Mouse (Mus musculus) lung, embryonic 14.5 days (tissue): Measurements from ENCODE around the gene Tigar. TPM values are rescaled to one million over a fixed set of nuclear protein-coding genes. Genes with fewer than 3 reads are reported as not detected.

ENCODE experiments used
- ATAC-seq: fragments of 200-750 bp; cut with Nextera tagmentation; 2 replicates; pipeline ENCODE4 v1.8.0; 2017; ENCODE audit warnings: mild to moderate bottlenecking, moderate TSS enrichment, moderate library complexity; ENCODE audit not compliant: insufficient read depth
- DNase-seq: peaks from one replicate; pipeline ENCODE4 v3.0.0-alpha.2; 2015
- H3K27ac ChIP-seq: fragments of 300-500 bp; sonication (generic); 2 replicates; pipeline ENCODE4 v1.5.1; 2014; ENCODE audit warnings: low read depth, mild to moderate bottlenecking, moderate library complexity
- H3K27me3 ChIP-seq: fragments of 300-500 bp; sonication (generic); 2 replicates; pipeline ENCODE4 v1.6.1; 2014; ENCODE audit warnings: low read length, control low read depth; ENCODE audit not compliant: insufficient read depth
- H3K36me3 ChIP-seq: fragments of 300-500 bp; sonication (generic); 2 replicates; pipeline ENCODE4 v1.6.1; 2014; ENCODE audit warnings: control low read depth; ENCODE audit not compliant: insufficient read depth
- H3K4me1 ChIP-seq: fragments of 300-500 bp; sonication (generic); 2 replicates; pipeline ENCODE4 v1.6.1; 2014; ENCODE audit warnings: antibody characterized with exemption, control low read depth; ENCODE audit not compliant: insufficient read depth
- H3K4me2 ChIP-seq: fragments of 300-500 bp; sonication (generic); 2 replicates; pipeline ENCODE4 v1.6.1; 2014; ENCODE audit warnings: mild to moderate bottlenecking
- H3K4me3 ChIP-seq: fragments of 300-500 bp; sonication (generic); 2 replicates; pipeline ENCODE4 v1.5.1; 2014; ENCODE audit warnings: low read depth, low read length
- H3K9ac ChIP-seq: fragments of 300-500 bp; sonication (generic); 2 replicates; pipeline ENCODE4 v1.6.1; 2014
- H3K9me3 ChIP-seq: fragments of 300-500 bp; sonication (generic); 2 replicates; pipeline ENCODE4 v1.6.1; 2016; ENCODE audit warnings: low read depth, low read length, control low read depth
- CTCF ChIP-seq: IDR thresholded peaks from 2 replicates; pipeline ENCODE4 v1.5.1; 2016; ENCODE audit warnings: antibody characterized with exemption, low read depth
- WGBS: fragments of 180-500 bp; shearing (Covaris S2); extraction: QIAGEN DNeasy Blood & Tissue Kit; methylation state at CpG from one replicate; pipeline ENCODE4 v1.1.7; 2014; 5-methylcytosine and 5-hydroxymethylcytosine counted together
- polyA plus RNA-seq: library from polyadenylated mRNA; unstranded; fragments of >200 nt; fragmentation: Nextera tagmentation; extraction: Ambion mirVana; gene quantifications from 2 replicates; pipeline ENCODE4 v1.2.1, GENCODE M21; 2014

The Tigar gene
- polyA plus RNA-seq, 1 experiment from 2014 or later: 3.5 TPM

DNA sequence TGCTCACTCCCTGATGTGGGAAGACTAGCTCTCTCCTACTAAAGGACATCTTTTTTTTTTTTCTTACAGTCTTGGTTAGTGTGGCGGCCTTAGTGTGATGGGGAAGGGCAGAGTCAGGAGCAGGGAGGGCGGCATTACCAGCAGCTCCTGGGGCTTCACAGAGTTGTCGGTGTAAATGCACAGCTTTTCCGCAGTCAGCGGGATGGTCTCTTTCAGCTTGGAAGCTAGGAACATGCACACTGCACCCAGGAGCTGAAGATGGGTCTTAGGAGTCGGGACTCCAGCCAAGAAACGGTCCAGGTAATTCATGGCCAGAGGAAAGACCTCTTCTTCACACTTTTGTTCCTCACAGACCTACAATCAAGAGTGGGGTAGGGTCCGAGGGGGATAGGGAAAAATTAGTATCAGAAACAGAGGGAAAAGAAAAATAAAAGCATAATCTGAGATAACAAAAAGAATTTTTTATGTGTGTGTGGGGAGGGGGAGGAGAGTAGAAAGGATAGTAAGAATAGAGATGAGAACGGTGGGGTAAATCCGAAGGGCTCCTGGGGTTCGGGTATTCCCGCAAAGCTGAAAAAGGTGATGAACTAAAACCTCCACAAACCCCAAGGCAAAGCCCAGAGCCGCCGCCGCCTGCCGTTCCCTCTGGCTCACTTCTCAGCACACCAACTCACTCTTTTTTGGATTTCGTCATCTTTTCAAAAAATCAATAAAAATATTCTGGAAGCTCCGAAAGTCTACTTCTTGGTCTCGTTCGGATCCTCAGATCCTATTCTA is 39.4 kb upstream of the Tigar start:
- H3K27me3 ChIP-seq: no peaks in the 10 kb centered on the region
- peak overlapping the region; percentile 73 for H3K4me3 ChIP-seq
- H3K4me1 ChIP-seq: peaks cover 12% of the 10 kb centered on the region
- ATAC-seq (no peak), DNase-seq (peak; percentile 59)
- H3K27ac ChIP-seq: peak overlapping the region; percentile 81
- peak overlapping the region; percentile 79 for H3K4me2 ChIP-seq
- WGBS: 6% methylated on average over 20 of the region's 20 CpGs
- TF ChIP-seq CTCF: no peak; the same call in 1 of the 2 replicates
- peaks cover 43% of the 10 kb centered on the region for H3K36me3 ChIP-seq
- peak overlapping the region; percentile 97 for H3K9ac ChIP-seq
- H3K9me3 ChIP-seq: no peaks in the 10 kb centered on the region

DNA sequence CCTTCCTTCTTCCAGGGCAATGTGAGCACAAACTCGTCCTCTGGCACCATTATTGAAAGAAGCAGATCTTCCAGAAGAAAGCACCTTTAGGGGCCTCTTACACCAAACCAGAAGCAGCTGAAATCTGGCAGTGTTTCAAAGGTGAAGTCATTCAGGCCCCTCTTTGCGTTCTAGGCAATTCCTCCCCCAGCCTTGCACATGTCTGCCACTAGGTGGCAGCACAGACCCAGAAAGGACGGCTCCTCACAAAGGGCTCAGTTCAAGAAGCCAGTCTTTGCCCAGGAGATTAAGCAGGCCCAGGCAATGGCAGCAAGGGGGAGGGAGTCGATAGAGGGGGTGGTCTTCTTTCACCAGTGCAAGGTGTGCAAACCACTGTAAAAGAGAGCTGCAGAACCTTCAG is 38.3 kb upstream of the Tigar start:
- peak; percentile 0; the same call in 1 of the 2 replicates for ATAC-seq
- Histone ChIP-seq H3K4me3 (peak overlapping the region; percentile 73; the same call in 1 of the 2 replicates), H3K4me2 (peak overlapping the region; percentile 79), H3K9me3 (no peaks in the 10 kb centered on the region), H3K9ac (no peak overlapping the region), H3K36me3 (peaks cover 50% of the 10 kb centered on the region), H3K27me3 (no peaks in the 10 kb centered on the region), H3K4me1 (peaks cover 10% of the 10 kb centered on the region), H3K27ac (peak overlapping the region; percentile 20; the same call in 1 of the 2 replicates)
- 2% methylated on average over 4 of the region's 4 CpGs for WGBS
- peak; percentile 100 for TF ChIP-seq CTCF
- peak; percentile 99 for DNase-seq

DNA sequence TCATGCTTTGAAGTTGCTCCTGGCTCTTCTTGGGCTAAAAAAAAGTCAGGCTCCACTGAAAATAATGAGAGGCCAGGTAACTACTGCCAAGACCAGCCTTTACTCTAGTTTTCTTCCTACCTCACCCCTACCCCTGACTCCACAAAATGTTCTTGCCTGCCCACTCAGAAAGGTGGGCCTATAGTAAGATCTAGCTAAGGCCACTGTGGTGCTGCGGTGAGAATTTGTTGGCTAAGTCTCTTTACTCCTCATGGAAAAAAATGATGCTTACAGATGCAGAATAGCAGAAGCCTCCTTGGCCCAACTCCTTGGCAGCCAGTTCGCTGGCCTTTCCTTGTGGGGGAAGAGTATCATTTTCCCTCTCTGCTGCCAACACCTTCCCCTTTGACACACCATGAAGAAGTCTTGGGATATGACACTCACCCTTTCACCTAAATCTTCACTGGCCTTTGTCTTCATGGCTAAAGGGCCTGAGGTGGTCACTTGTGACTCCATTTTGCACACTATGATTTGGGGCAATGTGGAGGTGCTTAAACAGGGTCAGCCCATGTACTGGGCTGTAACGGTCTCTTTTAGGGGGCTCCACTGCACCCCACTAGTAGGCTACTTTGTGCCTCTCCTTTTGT is 37.1 kb upstream of the Tigar start:
- 80% methylated on average over 3 of the region's 3 CpGs for WGBS
- H3K4me1 ChIP-seq: 0 out of 2 replicates have a peak, but pooled peaks cover 6% of the 10 kb centered on the region

DNA sequence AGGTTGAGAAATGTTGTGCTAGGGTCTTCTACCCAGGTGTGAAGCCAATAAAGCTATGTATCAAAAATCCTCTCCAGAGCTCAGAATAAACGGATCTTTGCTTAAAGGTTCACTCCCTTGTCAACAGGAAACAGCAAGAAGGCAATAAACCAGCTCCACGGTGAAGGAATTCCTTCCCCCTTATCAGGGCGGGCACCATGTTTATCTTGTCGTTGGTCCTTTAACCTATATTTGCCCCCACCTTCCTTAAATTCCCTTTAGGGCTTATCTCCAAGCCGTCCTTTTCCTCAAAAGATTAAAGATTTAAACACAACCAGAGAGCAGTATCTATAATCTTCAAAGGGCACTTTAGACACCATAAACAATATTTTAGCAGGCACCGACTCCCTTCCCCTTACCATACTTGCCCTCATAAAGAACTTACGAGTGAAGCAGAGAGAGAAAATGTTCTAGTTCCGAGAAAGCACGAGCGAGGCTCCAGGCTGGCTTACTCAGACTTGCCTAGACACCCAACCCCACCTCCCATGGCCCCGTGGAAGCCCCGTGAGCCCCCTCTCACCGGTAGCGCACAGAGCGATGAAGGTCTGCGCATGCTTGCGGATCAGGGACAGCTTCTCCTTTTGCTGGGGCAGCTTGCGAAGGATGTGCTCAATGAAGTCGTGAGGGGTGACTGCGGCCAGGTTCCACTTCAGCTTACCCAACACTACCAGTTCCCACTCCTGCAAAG is 36.3 kb upstream of the Tigar start:
- Histone ChIP-seq H3K27me3 (no peaks in the 10 kb centered on the region), H3K4me2 (no peak overlapping the region), H3K36me3 (peaks cover 65% of the 10 kb centered on the region), H3K4me3 (no peak overlapping the region), H3K4me1 (0 out of 2 replicates have a peak, but pooled peaks cover 6% of the 10 kb centered on the region), H3K9me3 (no peaks in the 10 kb centered on the region), H3K27ac (no peak overlapping the region), H3K9ac (no peak overlapping the region)
- no peak for ATAC-seq
- 45% methylated on average over 20 of the region's 20 CpGs for WGBS
- no peak for TF ChIP-seq CTCF
- no peak for DNase-seq

More for the DNA sequence above, 37.1 kb upstream of the Tigar start:
- no peak overlapping the region for H3K27ac ChIP-seq
- H3K36me3 ChIP-seq: peaks cover 57% of the 10 kb centered on the region
- no peak for DNase-seq
- no peak overlapping the region for H3K9ac ChIP-seq
- H3K4me2 ChIP-seq: no peak overlapping the region
- TF ChIP-seq CTCF: no peak
- H3K27me3 ChIP-seq: no peaks in the 10 kb centered on the region
- no peaks in the 10 kb centered on the region for H3K9me3 ChIP-seq
- H3K4me3 ChIP-seq: no peak overlapping the region
- ATAC-seq: no peak

DNA sequence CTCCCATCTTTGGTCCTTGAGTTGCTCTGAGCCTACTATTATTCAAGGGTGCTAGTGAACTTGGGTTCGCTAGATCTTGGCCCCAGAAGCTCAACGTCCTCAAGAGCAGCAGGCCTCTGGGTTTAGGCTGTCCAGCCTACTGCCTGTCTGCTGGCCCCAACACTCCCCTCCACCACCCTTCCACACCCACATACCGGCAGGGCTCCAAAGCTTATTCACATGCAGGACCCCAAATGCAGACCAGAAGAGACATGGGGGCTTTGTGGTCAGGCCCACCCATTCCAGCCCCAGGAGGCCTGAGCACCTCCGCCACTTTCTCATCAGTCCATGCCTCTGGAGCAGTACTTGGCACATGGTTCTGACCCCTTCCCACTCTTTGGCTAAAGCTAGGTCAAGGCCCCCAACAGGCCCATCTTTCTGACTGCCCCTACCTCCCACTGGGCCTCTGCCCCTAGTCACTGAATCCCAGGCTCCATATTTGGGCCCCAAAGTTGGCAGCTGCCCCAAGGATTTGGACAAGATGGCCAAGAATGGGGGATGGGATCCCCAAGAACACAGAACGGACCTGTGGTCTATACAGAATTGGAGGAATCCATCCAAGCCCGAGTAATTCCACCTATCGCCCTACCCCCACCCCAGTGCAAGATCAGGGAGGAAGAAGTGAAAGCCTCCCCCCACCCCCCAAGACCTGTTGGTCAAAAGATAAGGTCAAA is 34.4 kb upstream of the Tigar start:
- H3K27ac ChIP-seq: 0 out of 2 replicates have a peak overlapping the region, but pooled peaks have one; percentile 0

DNA sequence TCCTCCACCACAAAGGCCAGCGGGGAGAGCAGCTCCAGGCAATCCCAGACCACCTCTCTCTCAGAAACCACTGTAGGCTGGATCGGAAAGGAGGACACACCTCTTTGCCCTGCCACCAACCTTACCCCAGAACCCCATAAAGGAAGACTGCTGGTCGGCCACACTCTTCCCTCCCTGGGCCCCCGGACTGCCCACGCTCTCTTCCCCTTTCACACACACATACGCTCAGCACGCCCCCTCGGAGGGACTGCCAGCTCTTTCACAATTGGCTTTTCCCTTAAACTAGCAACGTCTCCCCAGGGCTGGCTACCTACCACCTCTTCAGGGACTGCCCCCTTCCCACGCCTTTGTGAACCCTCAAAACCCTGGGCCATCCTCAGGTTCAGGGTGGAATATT is 33.8 kb upstream of the Tigar start:
- Histone ChIP-seq H3K27me3 (no peaks in the 10 kb centered on the region), H3K9ac (no peak overlapping the region), H3K4me1 (0 out of 2 replicates have a peak, but pooled peaks cover 6% of the 10 kb centered on the region), H3K27ac (peak overlapping the region; percentile 15; the same call in 1 of the 2 replicates), H3K36me3 (peaks cover 88% of the 10 kb centered on the region), H3K9me3 (no peaks in the 10 kb centered on the region), H3K4me3 (no peak overlapping the region), H3K4me2 (no peak overlapping the region)
- DNase-seq (no peak), ATAC-seq (no peak)
- no peak for TF ChIP-seq CTCF
- 68% methylated on average over 10 of the region's 10 CpGs for WGBS

More for the DNA sequence above, 34.4 kb upstream of the Tigar start:
- Histone ChIP-seq H3K9ac (no peak overlapping the region), H3K9me3 (no peaks in the 10 kb centered on the region), H3K4me3 (no peak overlapping the region), H3K27me3 (no peaks in the 10 kb centered on the region), H3K4me2 (no peak overlapping the region), H3K36me3 (peaks cover 84% of the 10 kb centered on the region), H3K4me1 (0 out of 2 replicates have a peak, but pooled peaks cover 6% of the 10 kb centered on the region)
- ATAC-seq (no peak), DNase-seq (peak; percentile 32)
- TF ChIP-seq CTCF: no peak
- WGBS: 77% methylated on average over 7 of the region's 7 CpGs
